Mouse (Mus musculus) intestine, embryonic 16.5 days (tissue): ENCODE measurements around the gene Brms1l. TPM values are rescaled to one million over a fixed set of nuclear protein-coding genes. Genes with fewer than 3 reads are reported as not detected.
A peak's percentile ranks its signal among the peaks of the same experiment; 100 is the strongest.

Source experiments
- ATAC-seq: fragments of 200-750 bp; cut with Nextera tagmentation; 2 replicates; pipeline ENCODE4 v1.8.0; 2017; ENCODE audit warnings: moderate TSS enrichment, moderate library complexity
- H3K27ac ChIP-seq: fragments of 300-500 bp; sonication (generic); 2 replicates; pipeline ENCODE4 v1.5.1; 2014; ENCODE audit warnings: mild to moderate bottlenecking, low read length
- H3K27me3 ChIP-seq: fragments of 300-500 bp; sonication (generic); replicated peaks from 2 replicates; pipeline ENCODE4 v1.6.1; 2014; ENCODE audit warnings: low read length, control low read depth, mixed read lengths; ENCODE audit not compliant: control insufficient read depth, insufficient read depth
- H3K36me3 ChIP-seq: fragments of 300-500 bp; sonication (generic); 2 replicates; pipeline ENCODE4 v1.6.1; 2014; ENCODE audit warnings: low read length, control low read depth; ENCODE audit not compliant: control insufficient read depth, insufficient read depth
- H3K4me1 ChIP-seq: fragments of 300-500 bp; sonication (generic); 2 replicates; pipeline ENCODE4 v1.6.1; 2014; ENCODE audit warnings: low read length, control low read depth, mixed read lengths; ENCODE audit not compliant: control insufficient read depth, insufficient read depth
- H3K4me2 ChIP-seq: fragments of 300-500 bp; sonication (generic); 2 replicates; pipeline ENCODE4 v1.6.1; 2014; ENCODE audit warnings: low read depth, low read length, control low read depth
- H3K4me3 ChIP-seq: fragments of 300-500 bp; sonication (generic); 2 replicates; pipeline ENCODE4 v1.5.1; 2014; ENCODE audit warnings: mild to moderate bottlenecking, low read length
- H3K9ac ChIP-seq: fragments of 300-500 bp; sonication (generic); 2 replicates; pipeline ENCODE4 v1.6.1; 2014; ENCODE audit warnings: low read depth, low read length
- H3K9me3 ChIP-seq: fragments of 300-500 bp; sonication (generic); 2 replicates; pipeline ENCODE4 v1.6.1; 2016; ENCODE audit warnings: low read length, control low read depth; ENCODE audit not compliant: control insufficient read depth
- WGBS: fragments of 180-500 bp; shearing (Covaris S2); extraction: QIAGEN DNeasy Blood & Tissue Kit; methylation state at CpG from one replicate; pipeline ENCODE4 v1.1.7; 2014; 5-methylcytosine and 5-hydroxymethylcytosine counted together
- polyA plus RNA-seq: library from polyadenylated mRNA; unstranded; fragments of >200 nt; fragmentation: Nextera tagmentation; extraction: Ambion mirVana; gene quantifications from 2 replicates; pipeline ENCODE4 v1.2.1, GENCODE M21; 2015

Brms1l gene
- polyA plus RNA-seq, 1 experiment from 2014 or later = 22.6 TPM

GRCm38 (mm10) chr12:55846741-55847140 lies 10.6 kb downstream of the Brms1l start:
- no peak overlapping the region for H3K9ac ChIP-seq
- WGBS = 71% methylated on average over 1 of the region's 1 CpGs
- peaks cover 7% of the 10 kb centered on the region for H3K36me3 ChIP-seq
- ATAC-seq = no peak
- H3K27ac ChIP-seq = no peak overlapping the region
- H3K4me1 ChIP-seq = 0 out of 2 replicates have a peak, but pooled peaks cover 3% of the 10 kb centered on the region
- no peak overlapping the region for H3K4me3 ChIP-seq
- H3K4me2 ChIP-seq = no peak overlapping the region
- H3K27me3 ChIP-seq = no peaks in the 10 kb centered on the region
- peaks cover 3% of the 10 kb centered on the region; the same call in 1 of the 2 replicates for H3K9me3 ChIP-seq

GRCm38 (mm10) chr12:55847851-55848250 lies 11.7 kb downstream of the Brms1l start:
- ATAC-seq = no peak
- Histone ChIP-seq H3K27me3 (no peaks in the 10 kb centered on the region), H3K36me3 (peaks cover 7% of the 10 kb centered on the region), H3K27ac (no peak overlapping the region), H3K9me3 (peaks cover 3% of the 10 kb centered on the region; the same call in 1 of the 2 replicates), H3K4me3 (no peak overlapping the region), H3K9ac (no peak overlapping the region), H3K4me2 (no peak overlapping the region), H3K4me1 (0 out of 2 replicates have a peak, but pooled peaks cover 3% of the 10 kb centered on the region)
- WGBS = 96% methylated on average over 4 of the region's 4 CpGs

DNA sequence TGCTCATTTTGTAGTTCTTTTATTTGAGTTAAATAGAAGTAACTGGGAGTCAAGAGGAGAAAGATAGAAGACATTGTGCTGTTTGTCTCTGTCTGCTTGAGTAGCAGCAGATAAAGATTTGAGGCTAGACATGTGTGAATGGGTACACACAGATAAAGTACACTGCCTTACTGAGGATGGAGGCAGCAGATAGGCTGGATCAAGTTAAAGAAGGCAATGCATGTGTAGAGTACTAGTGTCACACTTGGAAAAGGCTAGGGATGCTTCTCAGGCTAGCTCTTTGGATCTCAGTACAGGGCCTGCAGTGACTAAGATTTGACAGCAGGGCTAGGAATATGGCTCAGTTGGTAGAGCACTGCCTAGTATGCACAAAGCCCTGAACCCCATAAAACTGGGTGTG lies 14.5 kb downstream of the Brms1l start:
- 0 out of 2 replicates have a peak, but pooled peaks cover 3% of the 10 kb centered on the region for H3K4me1 ChIP-seq
- H3K9me3 ChIP-seq = peaks cover 3% of the 10 kb centered on the region; the same call in 1 of the 2 replicates
- no peak overlapping the region for H3K27ac ChIP-seq
- peak; percentile 36; the same call in 1 of the 2 replicates for ATAC-seq
- no peaks in the 10 kb centered on the region for H3K27me3 ChIP-seq
- no peak overlapping the region for H3K9ac ChIP-seq
- peaks cover 5% of the 10 kb centered on the region for H3K36me3 ChIP-seq
- H3K4me3 ChIP-seq = no peak overlapping the region
- H3K4me2 ChIP-seq = no peak overlapping the region

DNA sequence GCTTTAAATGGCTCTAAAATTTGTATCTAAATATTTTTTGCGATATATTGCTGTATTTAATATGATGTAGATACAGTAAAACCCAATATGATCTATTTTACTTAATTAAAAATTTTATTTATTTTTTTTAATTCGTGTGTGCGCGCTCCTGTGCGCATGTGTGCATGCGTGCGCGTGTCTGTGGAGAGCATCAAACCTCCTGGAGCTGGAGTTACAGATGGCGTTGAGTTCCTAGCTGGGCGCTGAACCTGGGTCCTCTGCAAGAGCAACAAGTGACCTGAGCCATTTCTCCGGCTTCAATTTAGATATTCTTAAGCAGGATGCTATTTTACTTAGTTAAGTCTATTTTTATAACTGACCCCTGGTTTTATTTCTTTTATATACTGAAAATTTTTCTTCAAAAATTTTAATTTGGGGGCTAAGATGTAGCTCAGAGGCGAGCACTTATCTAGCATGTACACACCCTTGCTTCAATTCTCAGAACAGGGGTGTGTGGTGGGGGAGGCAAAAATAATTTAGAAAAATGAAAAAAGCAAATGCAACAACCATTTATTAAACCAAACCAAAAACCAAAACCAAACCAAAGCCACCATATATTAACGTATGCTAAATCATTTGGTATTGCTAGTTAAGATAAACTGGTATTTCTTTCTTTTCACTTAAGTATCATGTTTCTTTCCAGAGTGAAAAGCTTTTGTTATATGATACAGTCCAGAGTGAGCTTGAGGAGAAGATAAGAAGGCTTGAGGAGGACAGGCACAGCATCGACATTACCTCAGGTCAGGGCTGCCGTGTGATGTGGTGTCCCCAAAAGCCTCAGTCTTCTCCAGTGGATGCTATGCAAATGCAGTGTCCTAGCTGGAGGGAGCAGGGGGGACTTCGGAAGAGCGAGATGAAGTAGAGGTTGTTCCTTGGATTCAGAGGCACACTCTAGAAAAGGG lies 23.6 kb downstream of the Brms1l start:
- H3K27me3 ChIP-seq = no peaks in the 10 kb centered on the region
- H3K9ac ChIP-seq = no peak overlapping the region
- H3K27ac ChIP-seq = no peak overlapping the region
- no peak for ATAC-seq
- peaks cover 6% of the 10 kb centered on the region; the same call in 1 of the 2 replicates for H3K9me3 ChIP-seq
- no peak overlapping the region for H3K4me2 ChIP-seq
- peaks cover 25% of the 10 kb centered on the region for H3K36me3 ChIP-seq
- no peak overlapping the region for H3K4me3 ChIP-seq
- WGBS = 94% methylated on average over 17 of the region's 17 CpGs
- no peaks in the 10 kb centered on the region for H3K4me1 ChIP-seq

- no peaks in the 10 kb centered on the region for H3K4me1 ChIP-seq
- H3K4me2 ChIP-seq = no peak overlapping the region
- no peak overlapping the region for H3K4me3 ChIP-seq
- no peaks in the 10 kb centered on the region for H3K27me3 ChIP-seq
- H3K9ac ChIP-seq = no peak overlapping the region
- H3K27ac ChIP-seq = no peak overlapping the region
- ATAC-seq = no peak
- 88% methylated on average over 7 of the region's 7 CpGs for WGBS
- H3K9me3 ChIP-seq = peaks cover 6% of the 10 kb centered on the region; the same call in 1 of the 2 replicates
- H3K36me3 ChIP-seq = peaks cover 25% of the 10 kb centered on the region
Measured at GRCm38 (mm10) chr12:55860631-55861030, 24.5 kb downstream of the Brms1l start.

GRCm38 (mm10) chr12:55867738-55868137 lies 31.6 kb downstream of the Brms1l start:
- Histone ChIP-seq H3K27ac (no peak overlapping the region), H3K4me1 (no peaks in the 10 kb centered on the region), H3K4me3 (no peak overlapping the region), H3K9ac (no peak overlapping the region), H3K4me2 (no peak overlapping the region), H3K9me3 (no peaks in the 10 kb centered on the region), H3K27me3 (no peaks in the 10 kb centered on the region), H3K36me3 (peaks cover 11% of the 10 kb centered on the region; the same call in 1 of the 2 replicates)
- ATAC-seq = no peak
- 91% methylated on average over 4 of the region's 4 CpGs for WGBS

DNA sequence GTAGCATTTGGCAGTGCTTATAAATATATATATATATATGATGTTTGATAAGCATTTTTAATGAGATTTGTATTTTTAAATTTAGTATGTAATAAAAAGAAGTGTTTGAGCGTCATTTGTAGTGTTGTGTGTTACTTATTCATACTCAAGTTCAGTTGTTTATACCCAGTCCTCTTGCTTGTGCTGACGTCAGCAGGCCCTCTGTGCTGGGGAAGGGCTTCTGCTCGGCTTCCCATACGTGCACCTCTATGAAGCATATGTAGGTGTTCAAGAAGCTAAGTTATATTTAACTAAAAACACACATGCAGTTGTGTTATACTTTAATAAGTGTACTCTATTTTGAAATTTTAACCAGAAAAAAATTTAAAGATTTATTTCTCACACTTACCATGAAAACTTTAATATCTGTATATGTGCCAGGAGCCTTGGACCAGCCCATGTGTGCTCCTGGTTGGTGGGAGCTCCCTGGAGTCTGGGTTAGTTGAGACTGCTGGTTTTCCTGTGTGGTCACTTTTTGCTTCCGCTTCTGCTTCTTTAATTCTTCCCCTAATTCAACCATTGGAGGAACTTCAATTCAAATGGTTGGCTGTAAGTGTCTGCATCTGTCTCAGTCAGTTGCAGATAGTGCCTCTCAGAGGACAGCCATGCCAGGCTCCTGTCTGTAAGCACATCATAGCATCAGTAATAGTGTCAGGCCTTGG lies 33.6 kb downstream of the Brms1l start:
- Histone ChIP-seq H3K4me3 (no peak overlapping the region), H3K9me3 (no peaks in the 10 kb centered on the region), H3K4me1 (no peaks in the 10 kb centered on the region), H3K9ac (no peak overlapping the region), H3K27me3 (no peaks in the 10 kb centered on the region), H3K4me2 (no peak overlapping the region), H3K27ac (no peak overlapping the region), H3K36me3 (peaks cover 8% of the 10 kb centered on the region; the same call in 1 of the 2 replicates)
- WGBS = 91% methylated on average over 5 of the region's 5 CpGs
- no peak for ATAC-seq

GRCm38 (mm10) chr12:55885449-55885848 lies 49.3 kb downstream of the Brms1l start:
- no peak overlapping the region for H3K27ac ChIP-seq
- H3K27me3 ChIP-seq = no peaks in the 10 kb centered on the region
- H3K4me2 ChIP-seq = no peak overlapping the region
- no peaks in the 10 kb centered on the region for H3K4me1 ChIP-seq
- H3K36me3 ChIP-seq = no peaks in the 10 kb centered on the region
- H3K4me3 ChIP-seq = no peak overlapping the region
- no peak overlapping the region for H3K9ac ChIP-seq
- H3K9me3 ChIP-seq = no peaks in the 10 kb centered on the region
- 78% methylated on average over 4 of the region's 4 CpGs for WGBS
- ATAC-seq = no peak

GRCm38 (mm10) chr12:55888570-55888969 lies 52.4 kb downstream of the Brms1l start:
- Histone ChIP-seq H3K27me3 (no peaks in the 10 kb centered on the region), H3K9me3 (no peaks in the 10 kb centered on the region), H3K4me2 (no peak overlapping the region), H3K4me3 (no peak overlapping the region), H3K4me1 (no peaks in the 10 kb centered on the region), H3K9ac (no peak overlapping the region), H3K27ac (no peak overlapping the region), H3K36me3 (no peaks in the 10 kb centered on the region)
- WGBS = 32% methylated on average over 5 of the region's 5 CpGs
- ATAC-seq = no peak
